Mouse (Mus musculus) left cerebral cortex, adult 18-20 months (tissue): ENCODE results near the gene Socs7. TPM values are rescaled to one million over a fixed set of nuclear protein-coding genes. Genes with fewer than 3 reads are reported as not detected.

Source experiments
- DNase-seq, 2 experiments: peaks; one replicate each; pipeline ENCODE4 v3.0.0; 2021 to 2022; ENCODE audit warnings: low spot score in 2 of 2, mixed read lengths in 1 of 2
- total RNA-seq, 2 experiments: library from RNA; stranded (reverse); gene quantifications; 2 replicates each; pipeline ENCODE4 v1.2.3; 2021

Socs7 gene
- total RNA-seq, 2 experiments from 2014 or later = 80.9 to 92.7 TPM

DNA sequence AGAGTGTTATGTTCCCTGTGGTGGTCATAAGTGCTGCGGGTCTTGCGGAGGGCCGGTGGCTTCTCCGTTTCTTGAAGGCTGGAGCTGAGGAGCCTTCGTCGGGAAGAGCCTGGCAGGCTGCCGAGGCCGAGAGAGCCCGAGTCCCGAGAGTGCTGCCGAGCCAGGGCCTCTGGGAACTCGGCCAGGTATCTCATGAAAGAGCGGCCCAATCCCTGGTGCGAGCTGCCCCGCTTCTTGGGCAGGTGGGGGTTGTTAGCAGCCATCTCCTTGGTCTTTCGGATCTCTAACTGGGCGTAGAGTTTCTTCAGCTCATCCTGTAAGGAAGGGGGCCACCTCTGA lies 23.4 kb upstream of the Socs7 start:
- DNase-seq = peak in 1 of 2 experiments; percentile 41

DNA sequence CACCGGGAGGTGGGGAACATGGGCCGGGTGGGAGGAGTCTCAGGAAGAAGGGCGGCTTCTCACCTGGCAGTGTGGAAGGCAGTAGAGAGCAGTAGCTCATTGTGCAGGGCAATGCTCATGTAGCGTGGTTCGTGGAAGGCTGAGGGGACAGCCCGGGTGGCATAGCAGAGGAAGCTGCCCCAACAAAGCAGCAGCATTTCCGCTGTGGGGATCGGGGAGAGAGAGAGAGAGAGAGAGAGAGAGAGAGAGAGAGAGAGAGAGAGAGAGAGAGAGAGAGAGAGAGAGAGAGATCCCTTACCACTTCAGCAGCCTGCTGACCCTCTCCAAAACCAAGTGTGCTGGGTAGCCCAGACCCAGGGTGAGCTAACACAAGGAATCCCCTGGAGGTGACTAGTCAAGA lies 19.2 kb upstream of the Socs7 start:
- no peak for DNase-seq

DNA sequence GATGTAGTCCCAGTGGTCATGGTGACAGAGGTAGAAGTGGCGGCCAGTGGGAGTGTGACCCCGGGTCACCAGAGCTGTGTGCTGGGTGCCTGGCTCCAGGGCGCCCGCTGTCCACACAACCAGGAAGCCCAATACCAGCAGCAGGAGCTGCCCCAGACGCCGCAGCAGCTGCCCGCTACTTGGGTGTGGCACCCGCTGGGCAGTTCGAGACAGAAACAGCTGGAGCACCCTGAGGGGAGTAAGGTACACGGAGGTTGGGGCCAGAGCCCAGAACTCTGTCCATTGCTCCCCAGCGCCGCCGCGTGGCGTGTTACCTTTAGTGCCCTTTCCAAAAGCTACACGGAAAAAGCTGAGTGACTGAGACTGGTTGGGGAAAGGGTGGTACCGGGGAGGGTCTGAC lies 18.7 kb upstream of the Socs7 start:
- no peak for DNase-seq

DNA sequence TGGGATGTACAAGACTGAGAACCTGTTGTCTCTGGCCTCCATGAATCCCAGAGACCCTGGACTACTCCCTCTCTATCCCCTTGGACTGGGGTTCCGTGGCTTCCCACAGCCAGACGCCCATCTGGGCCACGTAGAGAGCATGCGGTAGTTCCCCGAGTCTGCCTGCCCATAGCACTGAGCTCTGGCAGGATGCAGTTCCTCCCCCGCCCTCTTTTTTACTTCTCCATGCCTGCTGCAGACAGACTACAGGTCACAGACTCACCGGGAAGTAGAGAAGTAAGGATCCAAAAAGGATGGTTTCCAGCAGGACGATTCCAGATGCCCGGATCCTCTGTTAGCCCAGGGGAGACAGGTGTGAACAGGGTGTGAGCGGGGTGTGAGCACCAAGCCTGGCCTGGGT lies 16.9 kb upstream of the Socs7 start:
- no peak for DNase-seq

DNA sequence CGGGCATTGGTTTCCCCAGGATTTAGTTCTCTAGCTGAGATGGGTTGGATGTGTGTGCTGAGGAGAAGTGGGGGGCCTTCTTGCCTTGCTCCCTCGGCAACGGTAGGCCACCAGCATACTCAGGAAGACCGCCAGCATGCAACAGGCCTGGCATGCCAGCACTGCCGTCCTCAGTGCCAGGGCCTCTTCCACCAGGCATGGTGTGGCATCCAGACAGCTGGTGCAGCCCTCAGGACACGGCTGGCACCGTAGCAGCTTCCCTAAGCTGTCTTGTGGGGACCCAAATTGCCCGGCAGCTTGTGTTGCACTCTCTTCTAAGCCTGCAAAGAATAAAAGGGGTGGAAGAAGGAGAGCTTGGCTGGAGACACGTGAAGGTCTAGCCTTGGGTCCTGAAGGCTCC lies 16.0 kb upstream of the Socs7 start:
- no peak for DNase-seq

DNA sequence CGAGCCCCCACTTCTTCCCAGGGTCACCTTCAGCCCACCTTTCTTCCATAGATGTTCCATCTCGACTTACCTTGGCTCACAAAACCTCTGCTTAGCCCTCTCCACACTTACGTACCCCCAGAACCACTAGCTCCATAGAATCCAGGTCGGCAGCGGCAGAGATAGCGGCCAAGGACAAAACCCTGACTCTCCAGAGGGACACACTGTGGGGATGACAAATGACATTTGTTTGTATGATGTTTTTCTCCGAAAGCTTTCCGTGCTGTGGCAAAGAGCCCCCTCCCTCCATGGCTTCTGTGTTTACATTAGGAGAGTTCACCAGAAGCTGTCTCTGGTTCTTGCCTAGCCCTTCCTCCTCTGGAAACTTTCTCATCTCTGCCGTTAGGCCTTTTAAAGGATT lies 15.1 kb upstream of the Socs7 start:
- no peak for DNase-seq

DNA sequence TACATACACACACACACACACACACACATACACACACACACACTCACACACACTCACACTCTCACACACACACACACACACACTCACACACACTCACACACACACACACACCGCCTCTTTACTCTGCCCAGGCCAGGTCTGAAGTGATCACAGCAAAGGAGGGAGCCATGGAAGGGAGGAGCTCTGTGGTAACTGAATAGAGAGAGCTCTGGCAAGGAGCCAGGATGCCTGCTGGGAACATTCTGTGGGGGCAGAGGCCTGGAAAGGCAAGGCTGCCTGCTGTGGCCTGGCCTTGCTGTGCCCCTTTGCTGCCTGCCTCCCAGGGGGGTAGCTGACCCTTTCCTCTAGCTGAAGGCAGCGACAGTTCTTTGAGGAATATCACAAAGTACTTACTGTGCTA lies 12.3 kb upstream of the Socs7 start:
- peak; percentile 54 to 62 for DNase-seq

DNA sequence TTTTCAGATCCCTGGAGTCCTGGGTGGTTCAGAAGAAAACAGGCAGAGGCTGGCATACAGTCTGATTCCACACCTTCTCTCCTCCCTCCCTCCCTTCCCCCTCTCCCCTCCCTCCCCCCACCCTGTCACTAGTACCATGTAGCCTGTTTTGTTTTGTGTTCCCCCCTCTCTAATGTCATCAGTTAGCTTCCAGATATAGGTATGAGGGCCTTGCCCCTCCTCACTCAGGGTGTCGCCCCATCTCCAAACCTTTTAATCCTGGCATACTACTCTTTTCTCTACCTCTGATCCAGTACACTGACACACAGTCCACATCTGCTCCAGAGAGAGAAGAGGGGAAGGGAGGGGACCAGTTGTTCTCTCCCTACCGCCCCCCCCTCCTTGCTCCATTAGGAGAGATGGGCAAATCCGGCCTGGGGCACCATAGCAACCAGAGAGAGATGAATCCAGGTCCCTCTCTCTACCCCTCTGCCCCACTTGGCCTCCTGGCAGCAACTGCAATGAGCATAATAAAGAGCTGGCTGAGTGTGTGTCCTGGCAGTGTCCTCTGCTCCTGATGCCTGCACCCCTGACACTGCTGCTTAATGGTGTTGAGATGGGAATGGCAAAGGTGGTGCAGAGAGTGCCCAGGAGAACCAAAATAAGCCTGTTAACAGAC lies 10.2 kb upstream of the Socs7 start, which contains the start of gene Gpr179:
Gene Gpr179, minus strand, starts transcription at position 51 of the 658 bp plus-strand sequence.
- DNase-seq = no peak

DNA sequence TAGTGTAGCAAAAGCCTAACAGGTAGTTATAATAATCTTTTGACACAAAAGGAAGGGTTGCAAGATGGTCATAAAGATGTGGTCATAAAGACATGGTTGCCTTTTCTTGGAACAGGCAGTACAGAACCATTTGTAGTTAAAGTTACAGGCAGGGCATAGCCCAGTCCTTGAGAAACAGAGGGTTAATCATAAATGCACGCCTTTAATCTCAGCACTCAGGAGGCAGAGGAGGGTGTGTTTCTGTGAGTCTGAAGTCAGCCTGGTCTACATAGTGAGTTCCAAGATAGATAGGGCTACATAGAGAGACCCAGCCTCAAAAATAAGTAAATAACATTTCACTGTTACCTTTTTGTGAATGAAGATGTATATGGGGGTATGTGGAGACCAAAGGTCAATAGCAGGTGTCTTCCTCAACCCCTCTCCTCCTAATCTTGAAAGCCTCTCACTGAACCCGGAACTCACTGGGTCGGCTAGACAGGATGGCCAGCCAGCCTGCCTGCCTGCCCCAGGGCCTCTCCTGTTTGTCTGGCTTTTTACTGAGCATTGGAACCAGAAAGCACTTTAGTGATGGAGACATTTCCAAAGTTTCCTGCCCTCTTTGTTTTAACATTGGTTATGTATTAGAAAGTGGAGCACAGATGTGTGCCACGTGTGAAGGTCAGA lies 9.3 kb upstream of the Socs7 start:
- DNase-seq = no peak

DNA sequence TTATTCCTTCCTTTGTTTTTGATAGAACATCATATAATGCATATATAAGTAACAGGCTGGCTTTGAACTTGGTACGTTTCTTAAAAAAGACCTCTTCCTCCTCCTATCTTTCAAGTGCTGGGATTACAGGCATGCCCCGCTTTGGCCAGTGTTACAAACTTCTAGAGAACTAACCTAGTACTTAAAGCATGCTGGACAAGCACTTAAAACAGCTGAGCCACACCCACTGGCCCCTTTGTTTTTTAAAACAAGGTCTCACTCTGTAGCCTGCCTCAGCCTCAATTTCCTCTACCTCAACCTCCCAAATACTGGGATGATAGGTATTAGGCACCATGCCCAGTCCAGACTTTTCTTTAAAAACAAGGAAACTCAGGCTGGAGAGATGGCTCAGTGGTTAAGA lies 7.7 kb upstream of the Socs7 start:
- no peak for DNase-seq

DNA sequence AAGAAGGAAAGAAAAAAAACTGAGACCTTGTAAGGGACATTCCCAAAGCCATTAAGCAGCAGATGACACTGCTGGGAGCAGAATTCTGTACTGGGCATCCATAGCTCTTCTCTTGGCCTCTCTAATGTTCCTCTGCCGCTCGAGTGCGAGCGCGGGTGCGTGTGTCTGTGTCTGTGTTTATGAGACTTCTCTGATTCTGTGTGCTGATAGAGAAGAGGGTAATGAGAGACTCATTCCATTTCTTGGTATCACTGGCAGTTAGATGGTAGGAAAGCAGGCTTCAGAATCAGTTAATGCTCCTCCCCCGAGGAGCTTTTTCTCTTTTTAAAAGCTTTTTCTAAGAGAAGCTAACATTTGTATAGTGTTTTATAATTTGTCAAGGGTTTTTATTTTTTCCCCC lies 7.1 kb upstream of the Socs7 start:
- no peak for DNase-seq

DNA sequence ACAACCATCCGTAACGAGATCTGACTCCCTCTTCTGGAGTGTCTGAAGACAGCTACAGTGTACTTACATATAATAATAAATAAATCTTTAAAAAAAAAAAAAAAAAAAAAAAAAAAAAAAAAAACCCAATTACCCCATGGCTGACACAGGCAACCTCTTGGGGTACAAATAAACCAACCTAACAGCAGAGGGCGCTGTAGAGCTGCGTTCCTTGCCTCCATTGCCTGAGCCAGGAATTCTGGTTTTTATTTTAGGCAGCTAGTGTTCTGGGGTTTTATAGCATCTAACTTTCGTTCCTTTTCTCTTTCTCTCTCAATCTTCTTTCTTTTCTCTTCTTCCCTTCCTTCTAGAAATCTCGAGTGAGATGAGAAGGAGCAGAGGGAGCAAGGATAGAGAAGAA lies 4.7 kb upstream of the Socs7 start:
- peak; percentile 73 to 88 for DNase-seq

DNA sequence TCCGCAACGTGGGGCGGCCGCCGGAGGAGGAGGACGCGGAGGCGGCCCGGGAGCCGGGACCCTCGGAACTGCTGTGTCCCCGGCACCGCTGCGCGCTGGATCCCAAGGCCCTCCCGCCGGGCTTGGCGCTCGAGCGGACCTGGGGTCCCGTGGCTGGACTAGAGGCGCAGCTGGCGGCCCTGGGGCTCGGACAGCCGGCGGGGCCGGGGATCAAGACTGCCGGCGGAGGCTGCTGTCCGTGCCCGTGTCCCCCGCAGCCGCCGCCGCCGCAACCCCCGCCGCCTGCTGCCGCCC lies 245 bp downstream of the Socs7 start:
- DNase-seq = peak in 1 of 2 experiments; percentile 36

DNA sequence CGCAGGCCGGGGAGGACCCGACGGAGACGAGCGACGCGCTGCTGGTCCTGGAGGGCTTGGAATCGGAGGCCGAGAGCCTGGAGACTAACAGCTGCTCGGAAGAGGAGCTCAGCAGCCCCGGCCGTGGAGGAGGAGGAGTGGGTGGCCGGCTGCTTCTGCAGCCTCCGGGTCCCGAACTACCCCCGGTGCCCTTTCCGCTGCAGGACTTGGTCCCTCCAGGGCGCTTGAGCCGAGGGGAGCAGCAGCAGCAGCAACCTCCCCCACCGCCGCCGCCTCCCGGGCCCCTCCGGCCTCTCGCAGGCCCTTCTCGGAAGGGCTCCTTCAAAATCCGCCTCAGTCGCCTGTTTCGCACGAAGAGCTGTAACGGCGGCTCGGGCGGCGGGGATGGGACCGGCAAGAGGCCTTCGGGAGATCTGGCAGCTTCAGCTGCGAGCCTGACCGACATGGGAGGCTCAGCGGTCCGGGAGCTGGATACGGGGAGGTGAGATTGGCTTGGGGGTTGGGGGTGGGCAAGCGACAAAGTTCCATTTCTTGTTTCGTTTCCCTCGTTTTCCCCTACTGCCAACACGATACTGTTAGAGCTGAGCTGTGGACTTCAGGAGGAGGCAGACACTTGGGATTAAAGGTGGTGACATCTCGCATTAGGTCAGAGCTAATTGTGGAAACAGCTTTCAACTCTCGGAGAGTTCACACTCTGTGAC lies 742 bp downstream of the Socs7 start:
- DNase-seq = peak in 1 of 2 experiments; percentile 30

DNA sequence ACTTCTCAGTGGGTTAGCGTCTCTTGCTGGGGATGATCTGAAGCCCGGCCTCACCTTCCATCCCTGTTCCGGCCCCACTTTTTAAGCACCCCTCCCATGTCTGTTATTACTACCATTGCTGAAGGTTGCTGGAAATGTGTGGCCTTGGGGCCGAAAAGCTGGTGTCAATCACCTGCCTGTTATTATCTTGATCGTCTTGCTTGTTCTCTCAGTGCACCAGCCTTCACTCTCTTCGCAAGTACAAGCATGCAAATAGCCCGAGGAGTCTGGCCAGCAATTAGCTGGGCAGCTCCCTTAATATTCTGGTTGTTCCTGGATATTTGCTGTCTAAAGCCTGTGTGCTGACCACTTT lies 1.3 kb downstream of the Socs7 start:
- DNase-seq = no peak

DNA sequence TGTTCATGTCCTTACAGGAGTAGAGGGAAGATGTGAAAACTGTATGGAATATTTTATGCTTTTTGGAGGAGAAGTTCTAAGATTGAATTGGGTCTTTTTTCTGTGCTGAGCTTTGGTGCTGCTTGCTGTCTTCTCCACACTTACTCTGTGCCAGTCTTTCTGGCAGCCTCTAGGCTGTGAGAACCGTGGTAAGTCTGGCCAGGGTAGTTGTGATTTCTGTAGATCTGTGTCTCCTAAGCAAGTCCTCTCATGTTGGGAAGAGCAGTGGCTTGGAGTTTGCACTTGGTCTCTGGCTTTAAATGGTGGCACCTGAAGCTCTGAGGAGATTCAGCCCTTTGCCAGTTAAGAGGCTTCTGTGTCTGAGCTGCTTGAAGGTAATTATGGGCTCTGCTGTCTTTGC lies 3.2 kb downstream of the Socs7 start:
- DNase-seq = no peak

DNA sequence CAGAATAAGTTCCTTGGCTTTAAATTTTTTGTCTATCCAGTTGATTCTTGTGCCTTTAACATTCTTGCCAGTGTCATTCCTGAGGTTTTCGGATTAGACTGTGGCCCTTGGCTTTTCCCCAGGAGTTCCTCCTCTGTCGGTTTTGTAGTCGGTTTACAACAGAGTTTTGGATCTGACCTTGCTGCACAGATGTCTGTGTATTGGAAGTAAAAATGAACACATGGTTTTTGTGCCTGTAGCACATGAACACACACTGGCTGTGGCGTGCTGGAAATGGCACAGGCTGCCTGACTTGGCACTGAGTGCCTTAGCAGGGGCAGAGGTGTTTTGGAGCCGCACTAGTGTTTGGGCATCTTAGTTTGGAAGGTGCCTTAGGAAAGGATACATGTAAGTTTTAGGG lies 6.2 kb downstream of the Socs7 start:
- DNase-seq = no peak

DNA sequence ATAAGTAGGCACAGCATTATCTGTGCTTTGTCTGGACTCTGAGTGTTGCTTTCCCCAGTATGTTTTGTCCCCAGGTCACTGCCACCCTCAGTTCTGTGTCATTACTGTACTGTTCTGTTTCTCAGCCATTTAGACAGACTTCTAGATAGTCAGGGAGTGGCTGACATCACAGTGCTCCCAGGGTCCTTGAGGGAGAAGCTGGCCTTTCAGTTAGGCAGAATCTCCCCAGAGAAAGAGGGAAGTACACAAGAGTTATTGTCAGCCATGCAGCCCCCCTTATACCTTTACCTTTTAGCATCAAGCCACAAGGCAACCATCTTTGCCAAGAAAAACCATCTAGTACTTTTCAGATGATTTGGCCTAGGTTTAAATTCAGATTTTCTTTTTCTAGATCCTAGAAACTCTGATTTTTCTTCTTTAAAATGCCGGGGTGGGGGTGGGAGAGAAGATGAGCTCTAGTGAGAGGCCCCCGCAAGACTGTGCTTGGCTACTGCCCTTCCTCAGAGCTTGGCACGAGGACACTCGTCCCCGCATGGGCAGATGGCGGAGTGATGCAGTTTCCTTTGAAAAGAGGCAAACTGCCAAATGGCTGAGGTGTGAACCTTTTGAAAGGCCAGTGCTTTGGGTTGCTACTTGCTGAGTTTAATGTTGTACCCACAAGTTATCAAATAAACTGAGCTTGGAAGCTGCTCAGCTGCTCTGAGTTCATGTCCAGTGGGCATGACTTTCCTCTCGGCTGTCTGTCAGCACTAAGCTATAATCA lies 8.2 kb downstream of the Socs7 start:
- DNase-seq = peak; percentile 74 to 85

DNA sequence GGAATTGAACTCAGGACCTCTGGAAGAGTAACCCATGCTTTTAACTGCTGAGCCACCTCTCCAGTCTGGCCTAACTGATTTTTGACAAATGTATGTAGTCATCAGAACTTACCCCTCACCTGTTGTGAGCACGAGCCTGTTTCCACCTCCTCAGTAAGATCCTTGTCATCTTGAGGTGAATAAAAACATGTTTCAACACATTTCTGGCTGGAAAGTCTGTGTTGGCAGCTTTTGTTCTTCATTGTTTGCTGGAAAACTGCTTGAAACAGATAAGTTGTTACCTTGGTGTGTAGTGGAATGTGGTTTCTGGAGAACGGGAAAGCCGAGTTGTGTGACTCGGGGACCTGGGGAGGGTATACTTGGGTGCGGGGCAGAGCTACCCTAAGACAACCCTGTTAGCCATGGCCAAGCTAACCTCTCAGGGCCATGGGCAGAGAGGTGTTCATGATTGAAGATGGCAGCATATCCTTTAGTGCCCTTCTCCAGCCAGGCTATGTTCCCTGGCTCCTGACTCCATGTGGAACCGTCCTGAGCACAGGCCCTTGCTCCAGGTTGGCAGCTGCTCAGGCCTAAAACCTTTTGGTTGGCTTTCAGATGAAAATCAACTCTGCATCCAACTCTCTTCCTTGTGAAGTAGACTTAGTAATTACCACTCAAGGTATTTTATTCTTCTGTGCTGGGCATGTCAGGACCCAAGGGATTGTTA lies 10.0 kb downstream of the Socs7 start:
- no peak for DNase-seq

DNA sequence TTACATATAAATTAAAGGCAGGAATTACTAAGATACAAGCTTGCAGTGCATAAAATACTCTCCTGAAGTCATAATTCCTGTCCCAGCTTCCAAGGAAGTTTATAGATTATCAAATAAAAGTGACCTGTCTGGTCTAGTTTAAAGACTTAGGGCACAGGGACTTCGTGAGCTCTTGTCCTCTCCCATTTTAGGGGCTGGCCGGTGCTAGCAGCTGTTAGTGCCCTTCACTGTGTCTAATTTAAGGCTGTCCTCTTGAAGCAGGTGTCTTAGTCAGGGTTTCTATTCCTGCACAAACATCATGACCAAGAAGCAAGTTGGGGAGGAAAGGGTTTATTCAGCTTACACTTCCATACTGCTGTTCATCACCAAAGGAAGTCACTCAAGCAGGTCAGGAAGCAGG lies 11.1 kb downstream of the Socs7 start:
- DNase-seq = no peak

DNA sequence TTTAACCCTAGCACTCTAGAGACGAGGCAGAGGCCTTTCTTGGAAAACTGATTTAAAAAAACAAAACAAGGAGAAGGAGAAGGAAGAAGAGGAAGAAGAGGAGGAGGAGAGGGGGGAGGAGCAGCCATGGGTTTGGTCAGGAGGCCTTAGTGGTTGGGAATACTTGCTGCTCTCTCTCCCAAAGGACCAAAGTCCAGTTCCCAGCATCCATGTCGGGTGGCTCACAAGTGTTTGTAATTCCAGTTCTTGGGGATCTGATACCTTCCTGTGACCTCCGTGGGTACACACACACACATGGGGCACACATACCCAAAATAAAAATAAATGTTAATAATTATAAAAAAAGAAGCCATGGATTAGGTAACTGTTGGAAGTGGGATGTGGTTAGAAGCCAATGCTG lies 17.7 kb downstream of the Socs7 start:
- no peak for DNase-seq

DNA sequence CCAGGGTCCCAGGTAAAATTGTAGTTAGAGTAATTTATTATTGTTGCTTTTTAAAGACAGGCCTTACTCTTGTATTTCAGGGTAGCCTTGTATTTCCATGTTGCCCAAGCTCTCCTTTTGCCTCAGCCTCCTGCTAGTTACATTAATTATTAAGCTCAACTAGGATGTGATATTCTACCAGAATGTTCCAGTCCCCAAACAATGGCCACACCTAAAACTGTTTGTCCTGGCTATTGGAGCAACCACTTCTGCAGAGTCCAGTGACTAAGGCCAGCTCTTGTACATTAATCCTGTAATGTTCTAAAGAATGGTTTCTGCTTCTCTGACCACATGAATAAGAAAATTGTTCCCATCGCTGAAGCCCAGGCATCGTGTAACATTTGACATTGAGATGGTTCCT lies 20.7 kb downstream of the Socs7 start:
- DNase-seq = no peak
